Mouse (Mus musculus) liver, adult (tissue): ENCODE data around the gene Msn.

Experiments used
- GATA4 ChIP-seq: IDR thresholded peaks from 2 replicates; pipeline ENCODE4 v1.6.1; 2014; ENCODE audit warnings: mild to moderate bottlenecking, low read length; ENCODE audit not compliant: insufficient replicate concordance

Gene Msn

GRCm38 (mm10) chrX:96095509-96096499 lies at the start of gene Msn:
Gene Msn, plus strand, starts transcription at chrX:96096042.
- TF ChIP-seq GATA4: no peak

GRCm38 (mm10) chrX:96052798-96053197 lies 43.0 kb upstream of the Msn start:
- no peak for TF ChIP-seq GATA4

GRCm38 (mm10) chrX:96077747-96078146 lies 18.1 kb upstream of the Msn start:
- no peak for TF ChIP-seq GATA4

- no peak for TF ChIP-seq GATA4
Measured at GRCm38 (mm10) chrX:96086259-96086658, 9.6 kb upstream of the Msn start.

- TF ChIP-seq GATA4: no peak
Measured at GRCm38 (mm10) chrX:96096513-96097210, 820 bp downstream of the Msn start.

GRCm38 (mm10) chrX:96097491-96097970 lies 1.7 kb downstream of the Msn start:
- no peak for TF ChIP-seq GATA4

GRCm38 (mm10) chrX:96099003-96099402 lies 3.2 kb downstream of the Msn start:
- TF ChIP-seq GATA4: no peak

- no peak for TF ChIP-seq GATA4
Measured at GRCm38 (mm10) chrX:96107427-96108291, 11.8 kb downstream of the Msn start.

- no peak for TF ChIP-seq GATA4
Measured at GRCm38 (mm10) chrX:96113106-96113634, 17.3 kb downstream of the Msn start.

- no peak for TF ChIP-seq GATA4
Measured at GRCm38 (mm10) chrX:96115501-96115900, 19.7 kb downstream of the Msn start.

- no peak for TF ChIP-seq GATA4
Measured at GRCm38 (mm10) chrX:96117366-96117765, 21.5 kb downstream of the Msn start.

GRCm38 (mm10) chrX:96119997-96120396 lies 24.2 kb downstream of the Msn start:
- no peak for TF ChIP-seq GATA4

- no peak for TF ChIP-seq GATA4
Measured at GRCm38 (mm10) chrX:96121912-96122311, 26.1 kb downstream of the Msn start.

- TF ChIP-seq GATA4: no peak
Measured at GRCm38 (mm10) chrX:96126803-96127202, 31.0 kb downstream of the Msn start.

GRCm38 (mm10) chrX:96130139-96130538 lies 34.3 kb downstream of the Msn start:
- peak; percentile 52; the same call in 1 of the 2 replicates for TF ChIP-seq GATA4
